Mouse (Mus musculus): Measurements from ENCODE around the gene Dpp4. TPM values are rescaled to one million over a fixed set of nuclear protein-coding genes. Genes with fewer than 3 reads are reported as not detected.

Gene Dpp4
- 75.7 TPM for polyA plus RNA-seq (2017; shearing (Covaris generic))

GRCm38 (mm10) chr2:62412081-62412821 lies at the start of gene Dpp4:
Gene Dpp4 (minus strand): TSS chr2:62412231.

Other genes with a start within 250 kb of the Dpp4 start
- not detected for gene Gcg, start 71.4 kb upstream of the Dpp4 start, polyA plus RNA-seq (2017; shearing (Covaris generic))
- gene Fap, start 161.8 kb upstream of the Dpp4 start, polyA plus RNA-seq (2017; shearing (Covaris generic)): not detected
- 17.8 TPM for gene Ifih1, start 234.0 kb upstream of the Dpp4 start, polyA plus RNA-seq (2017; shearing (Covaris generic))